Mouse (Mus musculus) cerebellum, adult 9-10 months (tissue): ENCODE results near the gene Gm16485.

Experiments used
- DNase-seq: peaks from one replicate; pipeline ENCODE4 v3.0.0; 2022

The Gm16485 gene

GRCm38 (mm10) chr9:8971491-8971890 lies at the start of gene Gm16485:
TSS of gene Gm16485 (plus strand) at chr9:8971791.
- no peak for DNase-seq

- no peak for DNase-seq
Measured at GRCm38 (mm10) chr9:8927561-8927960, 44.0 kb upstream of the Gm16485 start.

- no peak for DNase-seq
Measured at GRCm38 (mm10) chr9:8937753-8938152, 33.8 kb upstream of the Gm16485 start.

- DNase-seq, result no peak
Measured at GRCm38 (mm10) chr9:8953306-8953705, 18.3 kb upstream of the Gm16485 start.

DNA sequence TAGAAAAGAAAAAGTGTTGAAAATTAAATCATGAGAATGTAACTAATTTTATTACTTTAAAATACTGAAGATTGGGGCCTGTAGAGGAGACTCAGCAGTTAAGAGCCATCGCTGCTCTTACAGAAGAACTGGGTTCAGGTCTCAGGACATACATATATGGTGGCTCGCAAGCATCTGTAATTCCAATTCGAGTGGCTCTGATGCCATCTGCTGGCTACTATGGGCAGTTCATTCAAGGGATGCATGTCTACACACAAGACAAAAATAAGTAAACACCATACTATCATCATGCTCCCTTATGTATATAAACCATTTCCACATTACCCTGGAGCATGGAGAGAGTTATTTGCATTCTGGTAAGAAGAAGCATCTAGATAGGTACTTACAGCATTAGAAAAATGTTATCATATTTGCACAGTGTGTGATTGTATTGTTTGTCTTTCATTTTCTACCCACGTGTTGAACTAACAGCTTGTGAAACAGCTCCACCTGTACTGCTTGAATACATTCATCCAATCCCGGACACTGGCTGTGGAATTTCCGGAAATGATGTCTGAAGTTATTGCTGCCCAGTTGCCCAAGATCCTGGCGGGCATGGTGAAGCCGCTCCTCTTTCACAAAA lies 7.0 kb upstream of the Gm16485 start:
- DNase-seq, result peak; percentile 22

DNA sequence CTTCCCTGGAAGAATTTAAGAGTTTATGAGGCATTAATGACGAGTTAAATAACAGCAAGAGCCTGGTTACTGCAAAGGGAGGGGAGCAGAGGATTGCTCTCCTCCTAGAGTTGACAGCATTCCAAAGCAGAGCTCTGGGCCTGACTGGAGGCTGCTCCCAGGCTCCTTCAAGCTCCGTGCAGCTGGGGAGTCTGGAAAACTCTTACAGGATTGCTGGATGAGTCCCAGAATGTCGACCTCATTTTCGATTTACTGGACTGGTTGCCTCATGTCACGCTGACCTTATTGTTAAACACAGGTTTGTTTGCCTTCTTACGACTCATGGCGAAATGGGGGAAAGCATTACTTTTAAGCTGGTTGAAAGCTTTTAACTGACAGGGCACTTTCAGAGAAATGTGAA lies 1.4 kb upstream of the Gm16485 start:
- no peak for DNase-seq

DNA sequence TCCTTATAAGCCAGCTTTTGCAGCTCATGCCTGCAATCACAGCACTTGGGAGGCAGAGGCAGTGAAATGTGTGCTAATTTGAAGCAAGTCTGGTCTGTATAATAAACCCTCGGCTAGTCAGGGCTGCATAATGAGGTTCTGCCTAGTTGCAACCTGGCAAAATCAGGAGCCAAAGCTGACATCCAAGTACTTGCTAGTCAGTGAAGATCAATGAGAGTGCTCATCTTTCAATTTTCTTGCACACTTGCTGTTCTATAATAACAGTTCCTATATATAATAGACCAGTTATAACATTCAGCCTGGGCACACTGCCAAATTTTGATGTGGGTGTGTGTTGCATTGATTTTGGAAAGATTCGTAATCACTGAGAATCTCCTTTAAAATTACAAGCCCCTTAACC lies 6.2 kb downstream of the Gm16485 start:
- DNase-seq, result no peak

DNA sequence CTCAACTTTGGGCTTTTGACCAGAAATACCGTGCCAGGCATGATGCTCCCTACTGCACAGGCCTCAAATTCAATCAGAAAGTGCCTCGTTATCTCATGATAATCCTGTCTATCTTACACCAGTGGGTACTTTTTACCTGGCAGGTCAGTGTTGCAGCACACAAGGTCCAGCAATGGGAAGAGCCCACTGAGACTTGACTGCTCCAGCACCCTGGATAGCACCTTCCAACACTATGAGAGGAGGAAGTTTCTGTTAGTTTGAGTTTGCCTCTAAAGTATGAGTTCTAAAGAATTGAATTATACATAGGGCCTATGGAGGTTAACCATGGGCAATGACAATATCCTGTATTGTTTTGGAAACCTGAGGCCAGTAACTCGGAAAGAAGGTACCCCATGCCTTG lies 10.7 kb downstream of the Gm16485 start:
- DNase-seq, result no peak

- DNase-seq, result no peak
Measured at GRCm38 (mm10) chr9:8996494-8996893, 24.9 kb downstream of the Gm16485 start.

DNA sequence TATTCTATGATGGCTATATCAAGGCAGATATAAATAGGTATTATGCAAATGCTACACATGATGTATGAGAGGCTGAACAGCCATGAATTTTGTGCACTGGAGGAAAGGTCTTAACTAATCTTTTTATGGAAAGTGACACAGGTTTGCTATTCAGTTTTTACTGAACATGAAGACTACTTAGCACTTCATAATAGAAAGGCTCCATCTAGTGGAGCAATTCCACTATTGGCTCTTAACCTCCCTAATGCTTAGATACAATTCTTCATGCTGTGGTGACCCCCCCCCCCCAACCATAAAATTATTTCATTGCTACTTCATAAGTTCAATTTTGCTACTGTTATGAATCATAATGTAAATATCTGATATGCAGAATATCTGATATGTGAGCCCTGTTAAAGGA lies 29.6 kb downstream of the Gm16485 start:
- no peak for DNase-seq

DNA sequence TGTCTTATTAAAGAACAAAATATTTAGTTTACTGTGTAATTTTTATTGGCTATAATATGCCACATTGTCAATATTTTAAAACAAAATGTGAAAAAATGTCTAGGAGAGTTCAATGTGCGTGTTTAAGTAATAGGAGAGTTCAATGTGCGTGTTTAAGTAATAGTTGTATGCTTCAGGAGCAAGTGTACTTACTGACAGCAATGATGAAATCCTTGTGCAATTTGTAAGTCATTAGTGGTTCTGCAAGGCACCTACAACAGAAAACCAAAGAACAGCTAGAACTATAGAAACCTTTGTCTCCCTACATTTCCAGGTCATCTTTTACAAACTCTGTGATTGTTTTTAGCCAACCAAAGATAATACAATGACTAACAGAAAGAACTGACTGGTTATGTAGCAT lies 43.5 kb downstream of the Gm16485 start:
- DNase-seq, result no peak
